In the genomic region with DNA sequence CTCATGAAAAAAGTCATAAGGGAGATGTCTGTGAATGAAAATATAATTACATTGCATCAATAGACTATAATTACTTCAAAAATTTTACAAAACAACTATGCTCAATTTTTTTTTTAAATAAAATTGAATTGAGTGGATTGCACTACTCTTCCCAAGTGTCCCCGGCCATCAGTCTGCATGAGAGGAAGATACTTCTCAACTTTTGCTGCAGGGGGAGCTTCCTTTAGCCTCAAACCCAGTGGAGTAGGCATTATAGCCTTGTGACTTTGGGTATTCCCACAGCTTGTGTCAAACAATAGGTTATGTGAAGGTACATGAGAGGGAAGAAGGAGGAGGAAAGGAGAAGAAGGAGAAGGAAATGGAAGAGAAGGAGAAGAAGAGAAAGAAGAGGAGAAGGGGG, we compare ENCODE assay signal across 11 mouse cellular contexts.
"Had no signal": no experiment of that assay in that cellular context is flagged by ENCODE, and none has a peak within 500 bp of the region (broad histone marks: within the 10 kb centered on the region; RNA-seq: fewer than 3 reads in every experiment).

No protein-coding gene starts in this region.

- H3K4me3 ChIP-seq: intestine, embryonic 15.5 days; kidney, embryonic 15.5 days; limb, embryonic 15.5 days; midbrain, embryonic 10.5 days; neural tube, embryonic 13.5 days had no signal

- H3K27me3 ChIP-seq: intestine, embryonic 15.5 days; kidney, embryonic 15.5 days; limb, embryonic 15.5 days; neural tube, embryonic 13.5 days had no signal

- H3K27ac ChIP-seq: intestine, embryonic 15.5 days; kidney, embryonic 15.5 days; limb, embryonic 15.5 days; midbrain, embryonic 10.5 days; neural tube, embryonic 13.5 days had no signal

- H3K4me1 ChIP-seq: intestine, embryonic 15.5 days; kidney, embryonic 15.5 days; midbrain, embryonic 10.5 days; neural tube, embryonic 13.5 days had no signal

- H3K9ac ChIP-seq: intestine, embryonic 15.5 days; kidney, embryonic 15.5 days; limb, embryonic 15.5 days; neural tube, embryonic 13.5 days had no signal

- H3K4me2 ChIP-seq: intestine, embryonic 15.5 days; kidney, embryonic 15.5 days; limb, embryonic 15.5 days; neural tube, embryonic 13.5 days had no signal

- ATAC-seq: intestine, embryonic 15.5 days; midbrain, embryonic 16.5 days had no signal

- DNase-seq: kidney, adult 18-20 months; kidney, postnatal 14 days; retina, postnatal 1 day; right cerebral cortex, postnatal 14 days; thymus, adult 18-20 months had no signal

- H3K36me3 ChIP-seq: intestine, embryonic 15.5 days; kidney, embryonic 15.5 days; limb, embryonic 15.5 days; midbrain, embryonic 10.5 days; neural tube, embryonic 13.5 days had no signal

- H3K9me3 ChIP-seq: intestine, embryonic 15.5 days; kidney, embryonic 15.5 days; limb, embryonic 15.5 days; midbrain, embryonic 10.5 days; neural tube, embryonic 13.5 days had no signal
